Mouse (Mus musculus) lung, postnatal 0 days (tissue): Measurements from ENCODE around the gene Ctcf. TPM values are rescaled to one million over a fixed set of nuclear protein-coding genes. Genes with fewer than 3 reads are reported as not detected.

Experiments used
- ATAC-seq: fragments of 200-750 bp; cut with Nextera tagmentation; 2 replicates; pipeline ENCODE4 v1.8.0; 2017; ENCODE audit warnings: moderate library complexity
- DNase-seq: peaks from one replicate; pipeline ENCODE4 v3.0.0-alpha.2; 2016; ENCODE audit warnings: low spot score
- H3K27ac ChIP-seq: fragments of 300-500 bp; sonication (generic); 2 replicates; pipeline ENCODE4 v1.5.1; 2014; ENCODE audit warnings: antibody characterized with exemption, mild to moderate bottlenecking, low read length, mixed read lengths
- H3K27me3 ChIP-seq: fragments of 300-500 bp; sonication (generic); replicated peaks from 2 replicates; pipeline ENCODE4 v1.6.1; 2014; ENCODE audit warnings: low read length, mixed read lengths; ENCODE audit not compliant: insufficient read depth
- H3K36me3 ChIP-seq: fragments of 300-500 bp; sonication (generic); 2 replicates; pipeline ENCODE4 v1.6.1; 2014; ENCODE audit warnings: low read length, mixed read lengths; ENCODE audit not compliant: insufficient read depth
- H3K4me1 ChIP-seq: fragments of 300-500 bp; sonication (generic); 2 replicates; pipeline ENCODE4 v1.6.1; 2014; ENCODE audit warnings: antibody characterized with exemption, low read depth, low read length, mixed read lengths; ENCODE audit not compliant: insufficient read depth
- H3K4me2 ChIP-seq: fragments of 300-500 bp; sonication (generic); replicated peaks from 2 replicates; pipeline ENCODE4 v1.6.1; 2014; ENCODE audit warnings: low read depth, mild to moderate bottlenecking, low read length, moderate library complexity, mixed read lengths
- H3K4me3 ChIP-seq: fragments of 300-500 bp; sonication (generic); 2 replicates; pipeline ENCODE4 v1.5.1; 2014; ENCODE audit warnings: low read depth, low read length
- H3K9ac ChIP-seq: fragments of 300-500 bp; sonication (generic); replicated peaks from 2 replicates; pipeline ENCODE4 v1.6.1; 2014; ENCODE audit warnings: low read depth, mild to moderate bottlenecking
- H3K9me3 ChIP-seq: fragments of 300-500 bp; sonication (generic); 2 replicates; pipeline ENCODE4 v1.6.1; 2016; ENCODE audit warnings: low read length, mixed read lengths
- CTCF ChIP-seq: IDR thresholded peaks from 2 replicates; pipeline ENCODE4 v1.5.1; 2016; ENCODE audit warnings: antibody characterized with exemption, mild to moderate bottlenecking
- EP300 ChIP-seq: IDR thresholded peaks from 2 replicates; pipeline ENCODE4 v1.6.1; 2016; ENCODE audit warnings: antibody characterized with exemption, mild to moderate bottlenecking, control low read depth
- WGBS: fragments of 180-500 bp; shearing (Covaris S2); extraction: QIAGEN DNeasy Blood & Tissue Kit; methylation state at CpG from one replicate; pipeline ENCODE4 v1.1.7; 2014; 5-methylcytosine and 5-hydroxymethylcytosine counted together
- polyA plus RNA-seq: library from polyadenylated mRNA; unstranded; fragments of >200 nt; fragmentation: Nextera tagmentation; extraction: Ambion mirVana; gene quantifications from 2 replicates; pipeline ENCODE4 v1.2.1, GENCODE M21; 2015

Gene Ctcf
- polyA plus RNA-seq, 1 experiment from 2014 or later = 73.6 TPM

GRCm38 (mm10) chr8:105637601-105638041 lies 1.3 kb downstream of the Ctcf start:
- peak overlapping the region; percentile 89 for H3K9ac ChIP-seq
- peaks cover 7% of the 10 kb centered on the region; the same call in 1 of the 2 replicates for H3K4me1 ChIP-seq
- TF ChIP-seq CTCF = no peak
- H3K36me3 ChIP-seq = no peaks in the 10 kb centered on the region
- H3K27ac ChIP-seq = peak overlapping the region; percentile 99
- under 1% methylated on average over 11 of the region's 11 CpGs for WGBS
- H3K27me3 ChIP-seq = no peaks in the 10 kb centered on the region
- peak overlapping the region; percentile 88 for H3K4me2 ChIP-seq
- peak overlapping the region; percentile 94 for H3K4me3 ChIP-seq
- ATAC-seq = no peak
- no peaks in the 10 kb centered on the region for H3K9me3 ChIP-seq
- peak; percentile 65 for DNase-seq

- H3K27me3 ChIP-seq = no peaks in the 10 kb centered on the region
- 75% methylated on average over 4 of the region's 4 CpGs for WGBS
- no peak overlapping the region for H3K4me3 ChIP-seq
- no peak overlapping the region for H3K27ac ChIP-seq
- peak overlapping the region; percentile 88; the same call in 1 of the 2 replicates for H3K4me2 ChIP-seq
- DNase-seq = no peak
- H3K9ac ChIP-seq = no peak overlapping the region
- H3K4me1 ChIP-seq = peaks cover 7% of the 10 kb centered on the region; the same call in 1 of the 2 replicates
- ATAC-seq = no peak
- TF ChIP-seq CTCF = no peak
- TF ChIP-seq EP300 = no peak
- H3K9me3 ChIP-seq = no peaks in the 10 kb centered on the region
- H3K36me3 ChIP-seq = no peaks in the 10 kb centered on the region
These were observed 2.1 kb downstream of the Ctcf start for GRCm38 (mm10) chr8:105638510-105638909.

DNA sequence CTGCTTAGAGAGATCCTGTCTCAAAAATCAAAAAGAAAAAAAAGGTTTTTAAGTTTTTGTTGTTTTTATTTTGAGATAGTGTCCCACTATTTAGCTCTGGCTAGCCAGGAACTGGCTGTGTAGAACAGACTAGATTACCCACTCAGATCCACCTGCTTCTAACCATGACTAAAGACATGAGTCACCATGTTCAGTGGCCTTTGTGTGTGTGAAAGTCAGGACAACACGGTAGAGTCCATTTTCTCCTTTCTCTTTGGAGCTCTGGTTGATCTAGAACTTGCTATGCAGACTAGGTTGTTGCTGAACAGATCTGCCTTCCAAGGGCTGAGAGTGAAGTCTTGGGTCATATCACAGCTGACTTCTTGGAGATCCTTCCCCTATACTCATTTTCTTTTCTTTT lies 3.5 kb downstream of the Ctcf start:
- Histone ChIP-seq H3K9me3 (no peaks in the 10 kb centered on the region), H3K9ac (no peak overlapping the region), H3K27me3 (no peaks in the 10 kb centered on the region), H3K4me1 (peaks cover 7% of the 10 kb centered on the region; the same call in 1 of the 2 replicates), H3K4me2 (no peak overlapping the region), H3K36me3 (no peaks in the 10 kb centered on the region), H3K4me3 (no peak overlapping the region), H3K27ac (no peak overlapping the region)
- no peak for TF ChIP-seq EP300
- no peak for TF ChIP-seq CTCF
- DNase-seq = no peak
- 79% methylated on average over 1 of the region's 1 CpGs for WGBS
- no peak for ATAC-seq

- ATAC-seq = no peak
- no peak overlapping the region for H3K4me2 ChIP-seq
- no peaks in the 10 kb centered on the region for H3K36me3 ChIP-seq
- H3K9ac ChIP-seq = no peak overlapping the region
- TF ChIP-seq CTCF (no peak), EP300 (no peak)
- no peaks in the 10 kb centered on the region for H3K9me3 ChIP-seq
- no peaks in the 10 kb centered on the region for H3K27me3 ChIP-seq
- H3K4me3 ChIP-seq = no peak overlapping the region
- no peak overlapping the region for H3K27ac ChIP-seq
- DNase-seq = peak; percentile 52
- WGBS = 43% methylated on average over 2 of the region's 2 CpGs
- peaks cover 7% of the 10 kb centered on the region; the same call in 1 of the 2 replicates for H3K4me1 ChIP-seq
These were observed 4.1 kb downstream of the Ctcf start for GRCm38 (mm10) chr8:105640511-105640910.

DNA sequence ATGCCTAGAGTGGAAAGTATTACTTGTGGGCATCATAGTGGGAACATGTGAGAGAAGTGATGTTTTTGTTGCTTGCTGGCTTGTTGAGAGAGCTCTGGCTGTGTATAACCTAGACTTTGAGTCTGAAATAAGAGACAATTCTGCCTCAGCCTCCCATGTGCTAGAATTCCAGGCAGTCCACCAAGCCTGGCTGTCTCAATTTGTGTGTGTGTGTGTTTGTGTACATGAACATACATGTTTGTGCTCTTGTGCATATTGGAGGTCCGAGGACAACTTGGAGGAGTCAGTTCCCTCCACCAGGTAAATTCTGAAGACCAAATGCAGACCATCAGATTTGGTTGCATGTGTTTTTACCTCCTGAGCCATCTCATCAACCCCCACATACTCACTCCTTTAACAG lies 8.8 kb downstream of the Ctcf start:
- Histone ChIP-seq H3K9me3 (no peaks in the 10 kb centered on the region), H3K9ac (no peak overlapping the region), H3K4me2 (no peak overlapping the region), H3K36me3 (no peaks in the 10 kb centered on the region), H3K27me3 (no peaks in the 10 kb centered on the region), H3K27ac (no peak overlapping the region), H3K4me1 (no peaks in the 10 kb centered on the region), H3K4me3 (no peak overlapping the region)
- TF ChIP-seq CTCF (no peak), EP300 (no peak)
- WGBS = 95% methylated on average over 1 of the region's 1 CpGs
- DNase-seq (no peak), ATAC-seq (no peak)

GRCm38 (mm10) chr8:105648929-105649328 lies 12.6 kb downstream of the Ctcf start:
- Histone ChIP-seq H3K4me1 (no peaks in the 10 kb centered on the region), H3K9ac (no peak overlapping the region), H3K4me2 (no peak overlapping the region), H3K9me3 (no peaks in the 10 kb centered on the region), H3K27me3 (no peaks in the 10 kb centered on the region), H3K27ac (no peak overlapping the region), H3K36me3 (no peaks in the 10 kb centered on the region), H3K4me3 (no peak overlapping the region)
- 88% methylated on average over 1 of the region's 1 CpGs for WGBS
- no peak for TF ChIP-seq EP300
- no peak for TF ChIP-seq CTCF
- ATAC-seq (no peak), DNase-seq (no peak)

GRCm38 (mm10) chr8:105657641-105658040 lies 21.3 kb downstream of the Ctcf start:
- no peak for ATAC-seq
- H3K9ac ChIP-seq = no peak overlapping the region

More at GRCm38 (mm10) chr8:105657641-105658040, 21.3 kb downstream of the Ctcf start:
- Histone ChIP-seq H3K4me1 (no peaks in the 10 kb centered on the region), H3K27ac (no peak overlapping the region), H3K4me2 (no peak overlapping the region), H3K27me3 (no peaks in the 10 kb centered on the region), H3K4me3 (no peak overlapping the region), H3K36me3 (no peaks in the 10 kb centered on the region), H3K9me3 (no peaks in the 10 kb centered on the region)
- TF ChIP-seq CTCF = no peak
- no peak for TF ChIP-seq EP300
- no peak for DNase-seq
